Mouse (Mus musculus) E14TG2a.4 (cell line): ENCODE measurements at regions not wholly inside any gene's neighbourhood (a gene's known extent, or its start where the extent isn't known, plus 50 kb on each side); places are given as distances from the start of the nearest gene placed in this dataset.
A peak's percentile ranks its signal among the peaks of the same experiment; 100 is the strongest.
"Not testable (repeated sequence)": the region's sequence is repeated elsewhere in the genome, so short reads cannot be mapped to it uniquely, and the experiment has no call there.

Experiments
- H3K27me3 ChIP-seq: 2 replicates; pipeline ENCODE4 v1.6.1; 2014; ENCODE audit warnings: low read length, control low read depth; ENCODE audit not compliant: insufficient read depth
- H3K36me3 ChIP-seq: 2 replicates; pipeline ENCODE4 v1.6.1; 2014; ENCODE audit warnings: low read length, control low read depth; ENCODE audit not compliant: insufficient read depth
- H3K4me1 ChIP-seq: replicated peaks from 2 replicates; pipeline ENCODE4 v1.6.1; 2014; ENCODE audit warnings: low read depth, low read length, control low read depth
- H3K4me3 ChIP-seq: replicated peaks from 2 replicates; pipeline ENCODE4 v1.5.1; 2014; ENCODE audit warnings: mild to moderate bottlenecking, low read length
- H3K9me3 ChIP-seq: 2 replicates; pipeline ENCODE4 v1.6.1; 2014; ENCODE audit warnings: low read length, control low read depth
- CTCF ChIP-seq: conservative IDR thresholded peaks from 2 replicates; pipeline ENCODE4 v1.5.1; 2014; ENCODE audit warnings: low read length
- NANOG ChIP-seq: IDR thresholded peaks from 2 replicates; pipeline ENCODE4 v1.6.1; 2014; ENCODE audit warnings: borderline replicate concordance, low read length, mixed read lengths
- POU5F1 ChIP-seq: IDR thresholded peaks from 2 replicates; pipeline ENCODE4 v1.6.1; 2014; ENCODE audit warnings: low read length, borderline replicate concordance

DNA sequence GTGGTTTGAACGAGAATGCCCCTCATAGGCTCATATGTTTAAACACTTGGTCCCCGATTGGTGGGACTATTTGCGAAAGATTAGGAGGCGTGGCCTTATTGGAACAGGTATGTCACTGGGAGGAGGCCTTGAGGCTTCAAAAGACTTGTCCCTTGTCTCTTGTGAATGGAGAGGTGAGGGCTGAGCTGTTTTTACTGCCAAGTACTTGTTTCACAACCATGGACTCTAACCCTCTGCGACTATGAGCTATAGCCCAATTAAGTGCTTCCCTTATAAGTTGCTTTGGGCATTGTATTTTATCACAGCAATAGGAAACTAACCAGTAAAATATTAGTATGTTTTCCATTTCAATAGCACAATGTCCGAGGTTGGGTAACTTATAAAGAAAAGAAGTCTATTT is 511.7 kb downstream of the Bnc2 start:
- Histone ChIP-seq H3K27me3 (no peaks in the 10 kb centered on the region), H3K4me3 (no peak overlapping the region), H3K4me1 (no peaks in the 10 kb centered on the region), H3K36me3 (no peaks in the 10 kb centered on the region), H3K9me3 (no peaks in the 10 kb centered on the region)
- no peak for TF ChIP-seq POU5F1
- no peak for TF ChIP-seq NANOG
- no peak for TF ChIP-seq CTCF

DNA sequence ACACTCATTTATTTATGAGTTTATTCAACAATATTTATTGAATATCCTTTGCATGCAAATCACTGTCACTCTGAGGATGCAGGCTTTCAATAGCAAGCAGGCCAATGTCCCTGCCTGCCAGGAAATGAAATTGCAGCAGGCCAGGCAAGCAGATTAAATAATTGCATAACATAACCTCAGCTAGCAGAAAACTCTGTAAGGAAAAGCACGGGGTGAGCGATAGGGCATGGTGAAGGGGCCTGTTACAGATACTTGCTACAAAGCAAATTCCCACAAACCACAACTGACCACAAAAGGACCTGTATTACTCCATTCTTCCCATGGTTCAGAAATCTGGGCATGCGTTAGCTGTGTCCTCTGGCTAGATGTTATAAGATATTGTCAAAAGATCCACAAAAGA is 509.8 kb downstream of the Bnc2 start:
- TF ChIP-seq POU5F1 (no peak), NANOG (no peak), CTCF (no peak)

DNA sequence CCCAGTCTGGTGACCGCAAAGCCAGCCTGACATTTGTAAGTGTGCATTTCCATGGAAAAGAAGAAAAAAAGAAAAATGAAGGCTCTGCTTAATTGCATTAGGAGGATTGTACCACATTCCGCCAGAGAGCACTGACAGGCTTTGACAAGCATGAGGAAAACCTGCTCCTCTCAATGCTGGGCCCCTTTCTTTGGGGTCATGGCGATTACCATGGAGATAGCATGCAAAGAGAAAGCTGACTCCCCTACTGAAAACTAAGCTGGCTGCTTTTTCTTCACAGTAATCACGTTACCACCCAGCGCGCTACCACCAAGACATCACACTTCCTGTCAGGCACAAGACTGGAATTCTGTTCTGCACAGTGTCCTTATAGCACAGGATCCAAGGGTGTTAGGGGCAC is 502.2 kb downstream of the Bnc2 start:
- H3K9me3 ChIP-seq = peaks cover 6% of the 10 kb centered on the region
- H3K36me3 ChIP-seq = no peaks in the 10 kb centered on the region
- H3K27me3 ChIP-seq = peaks cover 2% of the 10 kb centered on the region; the same call in 1 of the 2 replicates
- H3K4me3 ChIP-seq = no peak overlapping the region
- H3K4me1 ChIP-seq = 0 out of 2 replicates have a peak, but pooled peaks cover 3% of the 10 kb centered on the region
- no peak for TF ChIP-seq POU5F1
- TF ChIP-seq CTCF = no peak
- no peak for TF ChIP-seq NANOG

More for the DNA sequence above, 509.8 kb downstream of the Bnc2 start:
- no peaks in the 10 kb centered on the region for H3K4me1 ChIP-seq
- peaks cover 6% of the 10 kb centered on the region for H3K9me3 ChIP-seq
- no peaks in the 10 kb centered on the region for H3K27me3 ChIP-seq
- H3K4me3 ChIP-seq = no peak overlapping the region
- no peaks in the 10 kb centered on the region for H3K36me3 ChIP-seq

- Histone ChIP-seq H3K4me1 (0 out of 2 replicates have a peak, but pooled peaks cover 3% of the 10 kb centered on the region), H3K4me3 (no peak overlapping the region), H3K36me3 (no peaks in the 10 kb centered on the region), H3K9me3 (peaks cover 6% of the 10 kb centered on the region), H3K27me3 (peaks cover 2% of the 10 kb centered on the region; the same call in 1 of the 2 replicates)
- TF ChIP-seq CTCF (no peak), NANOG (no peak), POU5F1 (no peak)
Measured at GRCm38 (mm10) chr4:84173441-84173840, 501.6 kb downstream of the Bnc2 start.

DNA sequence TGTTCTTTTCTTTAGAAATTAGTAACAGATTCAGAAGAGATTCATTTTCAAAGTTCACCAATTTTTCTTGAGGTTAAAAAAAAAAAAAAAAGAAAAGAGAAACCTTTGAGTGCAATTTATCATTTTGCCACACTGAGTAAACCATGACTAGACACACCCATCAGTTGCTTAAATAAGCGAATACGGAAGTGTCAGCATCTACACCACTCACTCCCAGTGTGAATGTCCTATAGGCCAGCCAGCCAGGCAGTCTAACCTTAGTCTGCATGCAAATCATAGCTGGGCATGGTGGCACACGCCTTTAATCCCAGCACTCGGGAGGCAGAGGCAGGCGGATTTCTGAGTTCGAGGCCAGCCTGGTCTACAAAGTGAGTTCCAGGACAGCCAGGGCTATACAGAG is 498.6 kb downstream of the Bnc2 start:
- H3K9me3 ChIP-seq, H3K36me3 ChIP-seq, H3K4me1 ChIP-seq: not testable (repeated sequence)

DNA sequence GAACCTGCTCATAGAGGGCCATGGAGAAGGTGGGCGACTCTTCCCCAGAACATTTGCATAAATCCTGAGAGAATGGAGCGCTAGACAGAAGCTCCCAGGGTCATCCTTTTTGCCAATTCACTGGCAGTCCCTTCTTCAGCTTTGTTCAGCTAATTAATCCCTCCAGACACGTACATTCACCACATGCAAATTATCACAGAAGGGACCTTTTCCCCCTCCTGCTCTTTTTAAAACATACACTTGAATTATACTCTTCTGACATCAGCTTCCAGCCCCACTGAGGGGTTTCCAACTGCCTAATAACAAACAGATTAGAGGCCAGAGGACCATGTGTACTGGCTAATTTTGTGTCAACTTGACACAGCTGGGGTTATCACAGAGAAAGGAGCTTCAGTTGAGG is 497.2 kb downstream of the Bnc2 start:
- no peak overlapping the region for H3K4me3 ChIP-seq

More for the DNA sequence above, 498.6 kb downstream of the Bnc2 start:
- H3K4me3 ChIP-seq, H3K27me3 ChIP-seq: not testable (repeated sequence)

GRCm38 (mm10) chr4:84184436-84184835 is 490.6 kb downstream of the Bnc2 start:
- TF ChIP-seq NANOG (no peak), CTCF (no peak), POU5F1 (no peak)
- Histone ChIP-seq H3K4me3 (no peak overlapping the region), H3K4me1 (peaks cover 12% of the 10 kb centered on the region), H3K27me3 (peaks cover 14% of the 10 kb centered on the region), H3K36me3 (no peaks in the 10 kb centered on the region), H3K9me3 (no peaks in the 10 kb centered on the region)

More for the DNA sequence above, 497.2 kb downstream of the Bnc2 start:
- Histone ChIP-seq H3K9me3 (no peaks in the 10 kb centered on the region), H3K27me3 (no peaks in the 10 kb centered on the region; the same call in 1 of the 2 replicates), H3K4me1 (peaks cover 7% of the 10 kb centered on the region; the same call in 1 of the 2 replicates), H3K36me3 (no peaks in the 10 kb centered on the region)
- TF ChIP-seq CTCF = no peak

- Histone ChIP-seq H3K36me3 (no peaks in the 10 kb centered on the region), H3K4me1 (peaks cover 16% of the 10 kb centered on the region), H3K27me3 (peaks cover 14% of the 10 kb centered on the region), H3K9me3 (no peaks in the 10 kb centered on the region), H3K4me3 (no peak overlapping the region)
- no peak for TF ChIP-seq NANOG
Measured at GRCm38 (mm10) chr4:84184844-84185243, 490.2 kb downstream of the Bnc2 start.

- Histone ChIP-seq H3K4me1 (peaks cover 19% of the 10 kb centered on the region), H3K4me3 (peak overlapping the region; percentile 13), H3K27me3 (peaks cover 14% of the 10 kb centered on the region), H3K36me3 (no peaks in the 10 kb centered on the region), H3K9me3 (no peaks in the 10 kb centered on the region)
- no peak for TF ChIP-seq CTCF
- TF ChIP-seq NANOG = no peak
- TF ChIP-seq POU5F1 = no peak
Measured at GRCm38 (mm10) chr4:84189315-84189714, 485.8 kb downstream of the Bnc2 start.
